Mouse (Mus musculus) ES-E14 (cell line): ENCODE measurements around the gene Iqsec1.

Source experiments
- CHD2 ChIP-seq: IDR thresholded peaks from 2 replicates; pipeline ENCODE4 v1.6.1; 2014; ENCODE audit warnings: mild to moderate bottlenecking, low read depth, low read length, inconsistent platforms
- HCFC1 ChIP-seq: IDR thresholded peaks from 2 replicates; pipeline ENCODE4 v1.6.1; 2012; ENCODE audit warnings: low read length, inconsistent platforms, borderline replicate concordance; ENCODE audit not compliant: insufficient read depth
- MAFK ChIP-seq: IDR thresholded peaks from 2 replicates; pipeline ENCODE4 v1.6.1; 2014; ENCODE audit warnings: mild to moderate bottlenecking, low read depth, low read length, inconsistent platforms; ENCODE audit not compliant: insufficient read depth
- ZC3H11A ChIP-seq: IDR thresholded peaks from 2 replicates; pipeline ENCODE4 v1.6.1; 2012; ENCODE audit warnings: low read depth, mild to moderate bottlenecking, inconsistent platforms, low read length, borderline replicate concordance
- ZNF384 ChIP-seq: IDR thresholded peaks from 2 replicates; pipeline ENCODE4 v1.6.1; 2012; ENCODE audit warnings: low read depth, low read length, inconsistent platforms

- TF ChIP-seq CHD2 = no peak
- TF ChIP-seq ZNF384 = no peak
- TF ChIP-seq ZC3H11A = no peak
- no peak for TF ChIP-seq HCFC1
- TF ChIP-seq MAFK = no peak
These were observed 28.2 kb upstream of the Iqsec1 start for GRCm38 (mm10) chr6:91016600-91017230.
